Mouse (Mus musculus): ENCODE data around the gene Nr5a1. TPM values are rescaled to one million over a fixed set of nuclear protein-coding genes. Genes with fewer than 3 reads are reported as not detected.

Nr5a1 gene
- polyA plus RNA-seq, 1 experiment from 2014 or later = 0.04 TPM

GRCm38 (mm10) chr2:38717436-38717835, 3.1 kb upstream of the Nr5a1 start:
- Histone ChIP-seq H3K27me3 (replicated peaks; ENCODE audit: control insufficient read depth, insufficient read depth, low read length) (peaks cover 23% of the 10 kb centered on the region), H3K9me3 (ENCODE audit: control insufficient read depth) (no peaks in the 10 kb centered on the region), H3K27ac (ENCODE audit: low read depth, low read length) (no peak overlapping the region), H3K4me2 (replicated peaks; ENCODE audit: low read depth) (no peak overlapping the region), H3K36me3 (ENCODE audit: control insufficient read depth, insufficient read depth) (no peaks in the 10 kb centered on the region), H3K4me3 (ENCODE audit: low read depth, low read length) (no peak overlapping the region), H3K9ac (ENCODE audit: low read depth, low read length) (no peak overlapping the region), H3K4me1 (replicated peaks; ENCODE audit: control insufficient read depth, insufficient read depth, low read length) (no peaks in the 10 kb centered on the region)
- ATAC-seq = no peak
- 55% methylated on average over 2 of the region's 2 CpGs for WGBS
- no peak for TF ChIP-seq CTCF (IDR thresholded peaks at IDR 0.05; ENCODE audit: low read depth)

- Histone ChIP-seq H3K27ac (ENCODE audit: low read depth, low read length) (no peak overlapping the region), H3K4me3 (ENCODE audit: low read depth, low read length) (no peak overlapping the region), H3K27me3 (replicated peaks; ENCODE audit: control insufficient read depth, insufficient read depth, low read length) (peaks cover 60% of the 10 kb centered on the region), H3K9me3 (ENCODE audit: control insufficient read depth) (no peaks in the 10 kb centered on the region), H3K36me3 (ENCODE audit: control insufficient read depth, insufficient read depth) (no peaks in the 10 kb centered on the region), H3K9ac (ENCODE audit: low read depth, low read length) (no peak overlapping the region), H3K4me2 (replicated peaks; ENCODE audit: low read depth) (no peak overlapping the region), H3K4me1 (replicated peaks; ENCODE audit: control insufficient read depth, insufficient read depth, low read length) (no peaks in the 10 kb centered on the region)
- ATAC-seq = no peak
- TF ChIP-seq CTCF (IDR thresholded peaks at IDR 0.05; ENCODE audit: low read depth) = no peak
- WGBS = 75% methylated on average over 3 of the region's 3 CpGs
These were observed 746 bp downstream of the Nr5a1 start for GRCm38 (mm10) chr2:38713596-38713995.

GRCm38 (mm10) chr2:38712769-38713125, 1.6 kb downstream of the Nr5a1 start:
- peaks cover 69% of the 10 kb centered on the region for H3K27me3 ChIP-seq (replicated peaks; ENCODE audit: control insufficient read depth, insufficient read depth, low read length)

GRCm38 (mm10) chr2:38712076-38712768, 2.1 kb downstream of the Nr5a1 start:
- Histone ChIP-seq H3K36me3 (ENCODE audit: control insufficient read depth, insufficient read depth) (no peaks in the 10 kb centered on the region), H3K27me3 (replicated peaks; ENCODE audit: control insufficient read depth, insufficient read depth, low read length) (peaks cover 74% of the 10 kb centered on the region), H3K27ac (ENCODE audit: low read depth, low read length) (no peak overlapping the region), H3K9ac (ENCODE audit: low read depth, low read length) (no peak overlapping the region), H3K9me3 (ENCODE audit: control insufficient read depth) (no peaks in the 10 kb centered on the region), H3K4me3 (ENCODE audit: low read depth, low read length) (peak overlapping the region; percentile 37), H3K4me2 (replicated peaks; ENCODE audit: low read depth) (peak overlapping the region; percentile 60), H3K4me1 (replicated peaks; ENCODE audit: control insufficient read depth, insufficient read depth, low read length) (no peaks in the 10 kb centered on the region)
- TF ChIP-seq CTCF (IDR thresholded peaks at IDR 0.05; ENCODE audit: low read depth) = no peak
- no peak for ATAC-seq
- 7% methylated on average over 55 of the region's 58 CpGs for WGBS

More at GRCm38 (mm10) chr2:38712769-38713125, 1.6 kb downstream of the Nr5a1 start:
- no peak overlapping the region for H3K4me3 ChIP-seq (ENCODE audit: low read depth, low read length)
- no peak for ATAC-seq
- H3K27ac ChIP-seq (ENCODE audit: low read depth, low read length) = no peak overlapping the region
- no peak for TF ChIP-seq CTCF (IDR thresholded peaks at IDR 0.05; ENCODE audit: low read depth)
- no peak overlapping the region for H3K9ac ChIP-seq (ENCODE audit: low read depth, low read length)
- H3K9me3 ChIP-seq (ENCODE audit: control insufficient read depth) = no peaks in the 10 kb centered on the region
- H3K4me1 ChIP-seq (replicated peaks; ENCODE audit: control insufficient read depth, insufficient read depth, low read length) = no peaks in the 10 kb centered on the region
- no peaks in the 10 kb centered on the region for H3K36me3 ChIP-seq (ENCODE audit: control insufficient read depth, insufficient read depth)
- WGBS = 45% methylated on average over 11 of the region's 11 CpGs
- H3K4me2 ChIP-seq (replicated peaks; ENCODE audit: low read depth) = no peak overlapping the region

- no peak overlapping the region for H3K27ac ChIP-seq (ENCODE audit: low read depth, low read length)
- peak overlapping the region; percentile 60 for H3K4me2 ChIP-seq (replicated peaks; ENCODE audit: low read depth)
- H3K36me3 ChIP-seq (ENCODE audit: control insufficient read depth, insufficient read depth) = no peaks in the 10 kb centered on the region
- TF ChIP-seq CTCF (IDR thresholded peaks at IDR 0.05; ENCODE audit: low read depth) = no peak
- no peak for ATAC-seq
- peak overlapping the region; percentile 37 for H3K4me3 ChIP-seq (ENCODE audit: low read depth, low read length)
- H3K4me1 ChIP-seq (replicated peaks; ENCODE audit: control insufficient read depth, insufficient read depth, low read length) = no peaks in the 10 kb centered on the region
- no peaks in the 10 kb centered on the region for H3K9me3 ChIP-seq (ENCODE audit: control insufficient read depth)
- peaks cover 82% of the 10 kb centered on the region for H3K27me3 ChIP-seq (replicated peaks; ENCODE audit: control insufficient read depth, insufficient read depth, low read length)
- no peak overlapping the region for H3K9ac ChIP-seq (ENCODE audit: low read depth, low read length)
- WGBS = 2% methylated on average over 40 of the region's 40 CpGs
These were observed 2.9 kb downstream of the Nr5a1 start for GRCm38 (mm10) chr2:38711421-38711861.

GRCm38 (mm10) chr2:38710304-38711241, 3.8 kb downstream of the Nr5a1 start:
- Histone ChIP-seq H3K4me3 (ENCODE audit: low read depth, low read length) (peak overlapping the region; percentile 37), H3K9me3 (ENCODE audit: control insufficient read depth) (no peaks in the 10 kb centered on the region), H3K36me3 (ENCODE audit: control insufficient read depth, insufficient read depth) (no peaks in the 10 kb centered on the region), H3K9ac (ENCODE audit: low read depth, low read length) (no peak overlapping the region), H3K4me2 (replicated peaks; ENCODE audit: low read depth) (peak overlapping the region; percentile 57), H3K27ac (ENCODE audit: low read depth, low read length) (no peak overlapping the region), H3K27me3 (replicated peaks; ENCODE audit: control insufficient read depth, insufficient read depth, low read length) (peaks cover 90% of the 10 kb centered on the region), H3K4me1 (replicated peaks; ENCODE audit: control insufficient read depth, insufficient read depth, low read length) (no peaks in the 10 kb centered on the region)
- WGBS = 1% methylated on average over 75 of the region's 75 CpGs
- ATAC-seq = no peak
- no peak for TF ChIP-seq CTCF (IDR thresholded peaks at IDR 0.05; ENCODE audit: low read depth)
